Mouse (Mus musculus): ENCODE data around the gene Ptprt.
"Not testable (repeated sequence)": the region's sequence is repeated elsewhere in the genome, so short reads cannot be mapped to it uniquely, and the experiment has no call there.

Gene Ptprt

DNA sequence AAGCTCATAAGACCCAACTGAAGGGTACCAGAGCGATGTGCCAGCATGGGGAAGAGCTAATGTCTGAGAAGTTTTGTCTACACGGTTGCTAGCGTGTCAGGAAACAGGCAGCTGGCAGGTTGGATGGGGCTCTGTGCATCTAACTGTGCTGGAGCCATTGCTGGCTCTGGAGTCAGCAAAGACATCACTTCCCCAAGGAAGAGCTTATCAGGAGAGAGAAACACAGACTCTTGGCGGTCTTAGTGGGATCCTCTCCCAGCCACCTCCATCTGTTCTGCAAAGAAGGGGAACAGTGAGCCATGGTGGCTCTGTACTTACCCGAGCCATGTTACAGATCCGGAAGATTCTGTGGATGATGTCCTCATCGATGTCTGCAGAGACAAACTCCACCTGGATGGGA is 1126.8 kb downstream of the Ptprt start:
- DNase-seq (ENCODE audit: low spot score): no peak

DNA sequence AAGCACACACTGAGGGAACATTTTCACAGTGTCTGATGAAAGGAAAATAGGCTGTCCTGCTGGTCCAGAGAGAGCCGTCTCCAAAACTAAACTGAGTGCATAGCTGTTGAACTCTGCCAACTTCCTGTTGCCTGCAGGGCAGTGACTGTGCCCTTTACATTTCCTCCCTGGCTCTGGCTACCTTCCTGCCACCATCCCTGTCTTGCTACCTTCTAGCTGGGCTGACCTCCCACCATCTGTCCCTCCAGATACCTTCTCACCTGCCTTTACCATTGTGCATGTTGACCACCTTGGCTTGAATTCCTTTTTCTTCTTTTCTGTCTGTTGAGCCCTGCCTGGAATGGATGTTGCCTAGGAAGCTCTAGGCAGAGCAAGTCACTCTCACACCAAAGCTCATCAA is 1133.8 kb downstream of the Ptprt start:
- DNase-seq (ENCODE audit: low spot score): no peak

DNA sequence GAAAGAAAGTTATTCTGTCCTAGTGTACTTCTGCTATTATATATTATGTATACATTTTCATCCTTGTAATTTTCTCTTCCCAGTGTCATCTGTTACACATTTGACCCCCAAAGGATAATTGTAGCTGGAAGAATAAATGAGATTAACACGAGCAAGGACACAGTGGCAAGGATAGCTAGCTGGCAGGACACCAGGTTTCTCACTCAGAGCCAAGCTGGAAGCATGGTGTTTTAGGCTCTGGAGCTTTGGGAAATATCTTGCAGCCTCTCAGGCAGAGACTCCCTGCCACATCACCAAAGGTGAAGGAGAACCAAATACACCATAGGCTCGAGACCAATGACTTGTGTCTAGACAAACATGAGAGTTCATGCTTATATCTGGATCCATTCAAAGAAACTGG is 1141.3 kb downstream of the Ptprt start:
- no peak for DNase-seq (ENCODE audit: low spot score)

DNA sequence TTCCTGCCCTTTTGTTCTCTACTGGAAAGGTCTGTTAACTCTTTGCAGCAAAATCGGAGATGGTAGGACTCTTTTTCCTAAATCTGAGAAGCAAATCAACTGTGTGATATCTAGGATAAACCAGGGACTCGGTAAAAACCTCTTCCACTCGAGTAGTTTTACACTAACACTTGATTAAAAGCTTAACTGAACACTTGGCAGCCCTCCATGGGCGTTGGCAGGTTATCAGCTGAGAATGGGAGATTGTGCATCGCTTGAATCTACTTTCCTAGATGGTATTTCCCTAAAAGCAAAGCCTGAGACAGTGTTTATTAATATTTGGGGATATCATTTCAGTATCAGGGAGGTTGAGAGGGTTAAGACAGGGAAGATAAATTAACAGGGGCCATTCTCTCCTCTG is 1144.0 kb downstream of the Ptprt start:
- peak; percentile 72 for DNase-seq (ENCODE audit: low spot score)

DNA sequence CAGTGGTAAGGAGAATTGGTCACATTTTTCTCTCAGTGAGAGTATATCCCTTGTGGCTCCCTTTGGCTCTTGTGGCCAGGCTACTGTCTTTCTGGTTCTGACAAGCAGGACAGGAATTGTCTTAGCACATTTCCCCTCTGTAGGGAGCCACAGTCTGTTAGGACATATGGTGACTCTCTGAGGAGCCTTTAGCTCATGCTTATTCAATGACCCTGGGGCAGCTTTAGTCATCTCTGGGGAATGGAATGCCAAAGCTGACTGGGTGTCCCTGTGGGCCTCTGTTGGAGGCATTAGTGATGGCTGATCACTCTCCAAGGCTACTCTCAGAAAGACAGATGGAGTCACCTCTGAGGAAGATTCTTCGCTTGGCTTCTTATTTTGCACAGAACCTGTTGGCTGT is 1147.7 kb downstream of the Ptprt start:
- DNase-seq (ENCODE audit: low spot score): no peak

DNA sequence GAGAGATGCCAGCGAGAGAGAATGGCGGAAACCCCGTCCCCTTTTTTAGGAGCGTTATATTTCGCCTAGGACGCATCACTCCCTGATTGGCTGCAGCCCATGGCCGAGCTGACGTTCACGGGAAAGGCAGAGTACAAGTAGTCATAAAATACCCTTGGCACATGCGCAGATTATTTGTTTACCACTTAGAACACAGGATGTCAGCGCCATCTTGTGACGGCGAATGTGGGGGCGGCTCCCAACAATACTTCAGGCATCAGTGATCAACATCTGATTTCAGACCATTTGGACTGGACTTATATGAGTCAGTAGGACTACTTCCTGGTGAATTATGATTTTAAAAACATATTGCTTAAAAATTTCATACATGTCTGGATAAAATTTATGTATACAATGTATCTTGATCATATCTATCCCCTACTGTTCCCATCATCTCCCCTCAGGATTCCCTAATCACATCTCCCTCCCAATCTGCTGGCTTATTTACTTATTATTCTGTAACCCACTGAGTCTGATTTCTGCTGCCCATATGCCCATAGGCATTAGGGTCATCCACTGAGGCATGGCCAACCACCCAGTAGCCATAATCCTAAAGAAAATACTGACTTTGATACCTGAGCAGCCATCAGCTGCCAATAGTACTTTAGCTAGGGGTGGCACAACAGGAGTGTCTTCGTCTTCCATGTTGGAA is 1148.9 kb downstream of the Ptprt start:
- DNase-seq (ENCODE audit: low spot score): not testable (repeated sequence)

DNA sequence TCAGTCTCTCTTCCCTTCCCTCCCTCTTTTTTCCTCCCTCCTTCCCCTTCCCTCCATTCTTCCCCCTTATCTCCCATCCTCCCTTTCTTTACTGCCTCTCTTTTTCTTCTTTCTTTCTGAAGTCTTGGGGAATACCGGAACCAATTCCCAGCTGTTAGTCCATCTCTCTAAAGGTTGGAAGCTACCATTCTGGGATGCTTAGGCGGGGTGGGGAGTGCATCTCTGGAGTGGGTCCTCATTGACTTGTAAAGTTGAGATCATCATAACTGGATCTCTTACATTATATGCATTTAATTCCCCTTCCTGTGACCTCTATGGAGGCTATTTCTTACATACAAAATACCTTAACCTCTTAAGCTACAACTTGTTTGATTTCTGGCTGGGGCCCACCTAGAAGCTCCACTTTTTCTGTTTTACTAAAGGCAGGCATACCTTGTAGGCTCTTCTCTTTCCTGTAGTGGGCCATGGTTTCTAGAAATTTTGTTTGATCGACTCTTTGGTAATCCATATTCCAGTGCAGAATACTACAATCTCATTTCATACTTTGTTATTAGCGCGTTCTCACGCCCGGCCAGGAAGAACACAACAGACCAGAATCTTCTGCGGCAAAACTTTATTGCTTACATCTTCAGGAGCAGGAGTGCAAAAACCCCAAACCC is 1149.7 kb downstream of the Ptprt start:
- DNase-seq (ENCODE audit: low spot score): no peak

DNA sequence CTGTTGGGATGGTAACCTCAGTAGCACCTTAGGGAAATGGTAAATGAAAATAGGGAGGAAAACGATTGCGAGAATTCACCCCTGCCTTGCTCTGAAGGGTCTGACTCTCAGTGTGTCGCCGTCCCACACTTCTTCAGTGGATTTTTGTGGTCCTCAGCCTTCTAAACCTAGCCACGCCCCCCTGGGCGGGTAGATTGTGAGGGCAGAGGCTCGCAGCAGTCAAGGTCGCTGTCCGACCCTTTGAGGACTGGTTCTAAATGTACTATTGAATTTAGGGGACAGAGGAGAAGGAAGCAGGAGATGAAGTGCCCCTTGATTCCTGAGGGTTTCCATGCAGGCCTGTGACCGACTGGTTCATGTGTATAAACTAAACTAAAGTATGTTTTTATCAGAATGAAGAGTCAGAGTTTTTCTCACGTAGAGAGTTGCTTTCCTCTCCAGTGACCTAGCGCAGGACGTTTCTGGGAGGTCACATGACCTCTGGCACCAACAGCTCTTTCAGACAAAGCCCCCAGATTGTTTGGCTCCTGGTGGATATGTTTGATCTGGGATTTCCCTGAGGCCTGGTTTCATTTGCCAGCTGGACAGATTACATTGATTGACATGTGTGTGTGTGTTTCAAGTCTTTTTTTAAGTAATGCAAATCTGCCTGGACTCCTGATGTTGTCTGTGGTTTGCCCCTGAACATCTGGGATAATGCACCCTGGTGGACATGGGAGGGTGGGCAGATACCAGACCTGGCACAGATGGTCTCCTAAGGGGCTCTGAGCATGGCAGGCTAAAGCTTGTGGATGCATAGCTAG is 1161.6 kb downstream of the Ptprt start:
- DNase-seq (ENCODE audit: low spot score): no peak

DNA sequence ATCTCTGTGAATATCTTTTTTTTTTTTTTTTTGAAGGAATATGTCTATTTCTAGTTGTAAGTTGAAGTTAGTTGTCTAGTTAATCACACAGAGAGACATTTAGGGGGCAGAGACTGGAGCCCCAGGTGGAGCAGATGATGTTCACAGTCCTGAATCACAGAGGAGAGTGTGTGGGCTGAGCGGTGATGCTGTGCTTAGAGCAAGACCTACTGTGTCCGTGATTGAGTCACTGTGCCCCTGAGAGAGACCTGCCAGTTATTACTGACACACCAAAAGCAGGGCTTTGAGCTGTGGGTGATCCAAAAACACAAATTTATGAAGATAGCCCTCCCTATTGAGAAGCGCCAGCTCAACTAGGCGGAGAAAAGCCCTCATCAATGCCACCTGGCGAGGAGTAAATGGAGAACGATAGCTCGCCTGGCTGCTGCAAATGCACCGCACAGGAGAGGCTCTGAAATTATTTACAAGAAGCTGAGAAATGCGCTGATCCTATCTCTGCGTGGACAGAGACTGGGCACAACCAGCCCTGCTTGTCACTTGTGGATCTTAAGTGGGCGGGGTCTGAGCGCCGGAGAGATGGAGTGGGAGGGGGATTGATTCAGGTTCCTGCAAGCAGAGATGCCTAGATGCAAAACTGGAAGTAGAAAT is 1162.4 kb downstream of the Ptprt start:
- DNase-seq (ENCODE audit: low spot score): no peak

DNA sequence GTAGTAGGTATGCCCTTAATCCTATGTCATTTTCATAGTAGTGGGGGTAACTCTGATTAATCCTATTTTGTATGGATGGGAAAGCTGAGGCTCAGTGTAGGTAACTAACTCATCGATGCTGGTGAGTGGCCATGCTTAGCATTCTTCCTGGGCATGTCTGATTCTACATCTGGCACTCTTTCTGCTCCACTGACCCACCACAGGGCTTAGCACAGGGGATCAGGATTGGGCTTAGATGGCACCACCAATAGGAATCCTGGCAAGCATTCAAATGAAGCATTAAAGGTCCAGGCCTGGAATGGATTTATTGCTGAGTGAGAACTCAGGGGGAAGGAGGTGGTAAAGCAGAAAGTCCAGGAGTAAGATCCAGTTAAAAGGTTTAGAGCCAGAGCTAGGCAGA is 1179.2 kb downstream of the Ptprt start:
- DNase-seq (ENCODE audit: low spot score): no peak

DNA sequence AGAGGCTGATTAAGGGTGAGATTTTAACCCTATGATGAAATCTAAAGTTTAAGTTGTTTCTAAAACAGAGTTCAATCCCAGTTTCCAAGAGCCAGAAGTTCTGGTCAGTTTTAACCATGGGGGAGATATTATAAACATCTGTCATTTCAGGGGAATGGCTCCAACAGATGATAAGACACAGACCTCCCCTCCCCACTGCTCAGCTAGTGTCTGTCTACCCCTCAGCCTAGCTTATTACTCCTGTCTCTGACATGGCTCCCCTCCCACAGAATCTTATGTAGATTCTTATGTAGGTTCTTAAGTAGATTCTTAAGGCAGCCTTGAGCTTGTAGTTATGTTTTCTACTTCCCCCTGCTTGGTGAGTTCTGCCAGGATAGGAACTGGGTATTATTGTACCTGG is 1180.5 kb downstream of the Ptprt start:
- no peak for DNase-seq (ENCODE audit: low spot score)

Measured in layer of hippocampus, adult 11-12 months (tissue).